8 mouse cellular contexts compared by ENCODE assay signal in genomic region chr11:101784488-101785142, GRCm38 (mm10). TPM values are rescaled to one million over a fixed set of nuclear protein-coding genes. Genes with fewer than 3 reads are reported as not detected.
A peak's percentile ranks its signal among the peaks of the same experiment; 100 is the strongest.
DNase-seq lines count a peak whose midpoint lies in the region; ATAC-seq and TF ChIP-seq lines count a peak whose summit lies in the region.

No protein-coding gene starts in this region.

- WGBS in thymus, adult 2 months: 2% methylated on average over 62 of the region's 67 CpGs
- under 1% methylated on average over 58 of the region's 67 CpGs for WGBS in forebrain, embryonic 16.5 days
- under 1% methylated on average over 59 of the region's 67 CpGs for WGBS in kidney, postnatal 0 days
- WGBS in stomach, embryonic 15.5 days: under 1% methylated on average over 61 of the region's 67 CpGs

- peak overlapping the region; percentile 96 for H3K4me2 ChIP-seq in forebrain, embryonic 16.5 days (ENCODE audit: low read length)
- H3K4me2 ChIP-seq in kidney, postnatal 0 days (ENCODE audit: low read length): peak overlapping the region; percentile 94
- peak overlapping the region; percentile 98 for H3K4me2 ChIP-seq in stomach, embryonic 15.5 days

- no peaks in the 10 kb centered on the region for H3K36me3 ChIP-seq in thymus, adult 2 months (ENCODE audit: control insufficient read depth, insufficient read depth, low read length)
- no peaks in the 10 kb centered on the region for H3K36me3 ChIP-seq in forebrain, embryonic 16.5 days (ENCODE audit: control insufficient read depth, insufficient read depth)
- H3K36me3 ChIP-seq in kidney, postnatal 0 days (ENCODE audit: insufficient read depth, low read length): no peaks in the 10 kb centered on the region
- no peaks in the 10 kb centered on the region for H3K36me3 ChIP-seq in stomach, embryonic 15.5 days

- no peak for TF ChIP-seq POLR2A in thymus, adult 2 months (IDR thresholded peaks at IDR 0.05; ENCODE audit: control insufficient read depth, extremely low read depth, insufficient read depth, low read length, poor library complexity)

- DNase-seq in thymus, adult 2 months: peak; percentile 10
- no peak for DNase-seq in thymus, adult 18-20 months
- peak; percentile 42 for DNase-seq in cerebellum, adult 11-12 months
- peak; percentile 68 for DNase-seq in kidney, postnatal 0 days (ENCODE audit: low spot score)
- DNase-seq in lung, postnatal 4 days: peak; percentile 33 to 48

- no peaks in the 10 kb centered on the region for H3K9me3 ChIP-seq in forebrain, embryonic 16.5 days (ENCODE audit: control insufficient read depth, low read length)
- H3K9me3 ChIP-seq in kidney, postnatal 0 days (replicated peaks; ENCODE audit: low read length): no peaks in the 10 kb centered on the region
- no peaks in the 10 kb centered on the region for H3K9me3 ChIP-seq in stomach, embryonic 15.5 days

- no peak overlapping the region for H3K27ac ChIP-seq in thymus, adult 2 months (ENCODE audit: control insufficient read depth, insufficient read depth, low read length)
- H3K27ac ChIP-seq in forebrain, embryonic 16.5 days (ENCODE audit: low read length): no peak overlapping the region
- H3K27ac ChIP-seq in kidney, postnatal 0 days: peak overlapping the region; percentile 70
- H3K27ac ChIP-seq in stomach, embryonic 15.5 days: peak overlapping the region; percentile 61; the same call in 1 of the 2 replicates

- H3K9ac ChIP-seq in forebrain, embryonic 16.5 days (replicated peaks; ENCODE audit: low read depth, low read length): peak overlapping the region; percentile 60
- peak overlapping the region; percentile 65 for H3K9ac ChIP-seq in kidney, postnatal 0 days (ENCODE audit: low read depth, low read length)
- H3K9ac ChIP-seq in stomach, embryonic 15.5 days: peak overlapping the region; percentile 25; the same call in 1 of the 2 replicates

- ATAC-seq in forebrain, embryonic 16.5 days: peak; percentile 64
- ATAC-seq in kidney, postnatal 0 days (replicated peaks; ENCODE audit: low FRiP score, low read depth): peak; percentile 55
- peak; percentile 44 for ATAC-seq in stomach, embryonic 15.5 days (ENCODE audit: insufficient read depth, low FRiP score, low read depth)
- no peak for ATAC-seq in activated CD4-positive, CD25-positive, alpha-beta regulatory T cell, adult 4 months

- peaks cover 18% of the 10 kb centered on the region for H3K27me3 ChIP-seq in thymus, adult 2 months (ENCODE audit: control insufficient read depth, insufficient read depth, low read length)
- peaks cover 52% of the 10 kb centered on the region for H3K27me3 ChIP-seq in forebrain, embryonic 16.5 days (replicated peaks; ENCODE audit: control insufficient read depth, insufficient read depth, low read length)
- H3K27me3 ChIP-seq in kidney, postnatal 0 days (ENCODE audit: insufficient read depth, low read length): peaks cover 21% of the 10 kb centered on the region
- H3K27me3 ChIP-seq in stomach, embryonic 15.5 days (replicated peaks): peaks cover 56% of the 10 kb centered on the region

- peaks cover 8% of the 10 kb centered on the region for H3K4me1 ChIP-seq in thymus, adult 2 months (replicated peaks; ENCODE audit: control insufficient read depth, insufficient read depth, low read length)
- peaks cover 17% of the 10 kb centered on the region for H3K4me1 ChIP-seq in forebrain, embryonic 16.5 days (replicated peaks; ENCODE audit: control insufficient read depth, insufficient read depth, low read length)
- peaks cover 14% of the 10 kb centered on the region; the same call in 1 of the 2 replicates for H3K4me1 ChIP-seq in kidney, postnatal 0 days (replicated peaks; ENCODE audit: insufficient read depth, low read length)
- H3K4me1 ChIP-seq in stomach, embryonic 15.5 days: peaks cover 19% of the 10 kb centered on the region

- TF ChIP-seq CTCF in thymus, adult 2 months (IDR thresholded peaks at IDR 0.05; ENCODE audit: borderline replicate concordance, control insufficient read depth, extremely low read depth, insufficient read depth, low read length, poor library complexity): no peak
- no peak for TF ChIP-seq CTCF in kidney, postnatal 0 days (IDR thresholded peaks at IDR 0.05; ENCODE audit: low read depth)

- H3K4me3 ChIP-seq in thymus, adult 2 months (ENCODE audit: control insufficient read depth, insufficient read depth, low read length): peak overlapping the region; percentile 43
- H3K4me3 ChIP-seq in forebrain, embryonic 16.5 days (replicated peaks; ENCODE audit: low read length): peak overlapping the region; percentile 60
- peak overlapping the region; percentile 53 for H3K4me3 ChIP-seq in kidney, postnatal 0 days (replicated peaks; ENCODE audit: low read depth, low read length)
- H3K4me3 ChIP-seq in stomach, embryonic 15.5 days (replicated peaks): peak overlapping the region; percentile 56

RNA-seq across cellular contexts. Expression of gene Etv4, which starts 0.6 kb away (rescaled TPM):
- 1.5 and 1.9 TPM in 2 replicates for polyA plus RNA-seq in thymus, adult 2 months (2012; rRNA removed)
- polyA plus RNA-seq in forebrain, embryonic 16.5 days (2015; fragmentation: Nextera tagmentation; extraction: Ambion mirVana): 6.8 and 7.3 TPM in 2 replicates
- polyA plus RNA-seq in kidney, postnatal 0 days (2015; fragmentation: Nextera tagmentation; extraction: Ambion mirVana): 42.6 and 44.7 TPM in 2 replicates
- polyA plus RNA-seq in stomach, embryonic 15.5 days (2015; fragmentation: Nextera tagmentation; extraction: Ambion mirVana): 6.8 and 9.0 TPM in 2 replicates
- 1 to 10 TPM in 1 of 2 experiments, not detected in 1; 1.0 TPM for polyA plus RNA-seq in activated CD4-positive, CD25-positive, alpha-beta regulatory T cell, adult 4 months (2017; shearing (Covaris generic))

RNA-seq across cellular contexts. Expression of gene Dhx8, which starts 51.9 kb away (rescaled TPM):
- 30.5 and 33.1 TPM in 2 replicates for polyA plus RNA-seq in thymus, adult 2 months (2012; rRNA removed)
- polyA plus RNA-seq in forebrain, embryonic 16.5 days (2015; fragmentation: Nextera tagmentation; extraction: Ambion mirVana): 39.9 and 41.9 TPM in 2 replicates
- 18.3 and 20.4 TPM in 2 replicates for polyA plus RNA-seq in kidney, postnatal 0 days (2015; fragmentation: Nextera tagmentation; extraction: Ambion mirVana)
- polyA plus RNA-seq in stomach, embryonic 15.5 days (2015; fragmentation: Nextera tagmentation; extraction: Ambion mirVana): 27.4 and 28.1 TPM in 2 replicates
- polyA plus RNA-seq in activated CD4-positive, CD25-positive, alpha-beta regulatory T cell, adult 4 months (2017; shearing (Covaris generic)): 10 to 100 TPM; 23.6 to 25.5 TPM

Comparison
In these comparisons a context has a peak if more than half of its experiments do, and no peak if none do; other contexts are left out.
1. DNase-seq: peak in thymus, adult 2 months (single experiment), cerebellum, adult 11-12 months (single experiment), kidney, postnatal 0 days (single experiment) and lung, postnatal 4 days (2 of 2); none in thymus, adult 18-20 months (0 of 2).
2. H3K27ac ChIP-seq: peak in kidney, postnatal 0 days (single experiment) and stomach, embryonic 15.5 days (single experiment); none in thymus, adult 2 months (single experiment) and forebrain, embryonic 16.5 days (single experiment).
3. Peak in every context shown above with its lines, with median percentiles within 50 percentile points of each other: H3K4me3 ChIP-seq, H3K4me2 ChIP-seq and H3K9ac ChIP-seq.